In the genomic region with DNA sequence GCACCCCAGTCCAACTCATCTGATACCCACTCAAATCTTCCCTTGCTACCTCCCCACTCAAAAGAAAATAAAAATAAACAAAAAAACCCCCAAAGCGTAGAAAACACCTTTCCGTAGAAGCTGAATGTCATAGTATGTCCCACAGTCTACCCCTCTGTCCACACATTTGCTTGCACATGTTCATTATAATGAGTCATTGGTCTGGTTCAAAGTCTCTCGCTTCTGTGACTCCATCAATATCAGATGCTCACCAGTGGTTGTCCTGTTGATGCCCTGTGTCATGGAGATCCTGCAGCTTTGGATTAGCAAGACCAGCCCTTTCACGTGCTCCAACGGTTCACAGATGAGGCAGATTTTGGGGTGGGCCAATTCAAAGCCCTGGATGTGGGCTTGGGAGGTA, we compare ENCODE assay signal across 23 mouse cellular contexts. TPM values are rescaled to one million over a fixed set of nuclear protein-coding genes. Genes with fewer than 3 reads are reported as not detected.
DNase-seq lines count a peak whose midpoint lies in the region; ATAC-seq and TF ChIP-seq lines count a peak whose summit lies in the region.
"Had no signal": no experiment of that assay in that cellular context is flagged by ENCODE, and none has a peak within 500 bp of the region (broad histone marks: within the 10 kb centered on the region; RNA-seq: fewer than 3 reads in every experiment).

No protein-coding gene starts in this region.

- H3K4me3 ChIP-seq in layer of hippocampus, adult 2 months, result no peak overlapping the region
- H3K4me3 ChIP-seq in intestine, postnatal 0 days (ENCODE audit: low read depth, low read length), result no peak overlapping the region
- no peak overlapping the region for H3K4me3 ChIP-seq in liver, embryonic 16.5 days (ENCODE audit: low read depth, low read length)
- H3K4me3 ChIP-seq: forebrain, embryonic 15.5 days; hindbrain, embryonic 12.5 days; midbrain, embryonic 12.5 days; myocyte; neural tube, embryonic 15.5 days; stomach, embryonic 15.5 days had no signal

- H3K27ac ChIP-seq in layer of hippocampus, adult 2 months, result peak overlapping the region; percentile 67; the same call in 1 of the 2 replicates
- H3K27ac ChIP-seq in intestine, postnatal 0 days (ENCODE audit: low read depth, low read length), result peak overlapping the region; percentile 21; the same call in 1 of the 2 replicates
- no peak overlapping the region for H3K27ac ChIP-seq in liver, embryonic 16.5 days (ENCODE audit: low read length)
- H3K27ac ChIP-seq: forebrain, embryonic 15.5 days; hindbrain, embryonic 12.5 days; midbrain, embryonic 12.5 days; neural tube, embryonic 15.5 days; stomach, embryonic 15.5 days had no signal

- no peaks in the 10 kb centered on the region for H3K27me3 ChIP-seq in intestine, postnatal 0 days (replicated peaks; ENCODE audit: control insufficient read depth, insufficient read depth, low read length)
- H3K27me3 ChIP-seq in liver, embryonic 16.5 days (ENCODE audit: control insufficient read depth, insufficient read depth, low read depth, low read length), result no peaks in the 10 kb centered on the region
- H3K27me3 ChIP-seq: forebrain, embryonic 15.5 days; hindbrain, embryonic 12.5 days; midbrain, embryonic 12.5 days; neural tube, embryonic 15.5 days; stomach, embryonic 15.5 days had no signal

- H3K4me2 ChIP-seq in intestine, postnatal 0 days (replicated peaks; ENCODE audit: low read depth), result no peak overlapping the region
- no peak overlapping the region for H3K4me2 ChIP-seq in liver, embryonic 16.5 days (ENCODE audit: low read depth, low read length)
- H3K4me2 ChIP-seq: forebrain, embryonic 15.5 days; hindbrain, embryonic 12.5 days; midbrain, embryonic 12.5 days; neural tube, embryonic 15.5 days; stomach, embryonic 15.5 days had no signal

- WGBS in intestine, postnatal 0 days, result 79% methylated on average over 5 of the region's 5 CpGs
- 73% methylated on average over 5 of the region's 5 CpGs for WGBS in liver, embryonic 16.5 days (ENCODE audit: insufficient replicate concordance)

- no peaks in the 10 kb centered on the region for H3K36me3 ChIP-seq in intestine, postnatal 0 days (ENCODE audit: control insufficient read depth, insufficient read depth)
- H3K36me3 ChIP-seq in liver, embryonic 16.5 days (ENCODE audit: control insufficient read depth, insufficient read depth), result peaks cover 2% of the 10 kb centered on the region; the same call in 1 of the 2 replicates
- H3K36me3 ChIP-seq: forebrain, embryonic 15.5 days; midbrain, embryonic 12.5 days; neural tube, embryonic 15.5 days; stomach, embryonic 15.5 days had no signal

- no peak for TF ChIP-seq CTCF in layer of hippocampus, adult 2 months (conservative IDR thresholded peaks at IDR 0.05)
- no peak for TF ChIP-seq CTCF in intestine, postnatal 0 days (IDR thresholded peaks at IDR 0.05; ENCODE audit: low read depth)

- no peak overlapping the region for H3K9ac ChIP-seq in intestine, postnatal 0 days (ENCODE audit: low read depth, low read length)
- H3K9ac ChIP-seq in liver, embryonic 16.5 days (ENCODE audit: low read depth, low read length), result no peak overlapping the region
- H3K9ac ChIP-seq: forebrain, embryonic 15.5 days; hindbrain, embryonic 12.5 days; midbrain, embryonic 12.5 days; neural tube, embryonic 15.5 days; stomach, embryonic 15.5 days had no signal

- H3K4me1 ChIP-seq in intestine, postnatal 0 days (replicated peaks; ENCODE audit: control insufficient read depth, insufficient read depth, low read length), result no peaks in the 10 kb centered on the region
- H3K4me1 ChIP-seq in liver, embryonic 16.5 days (ENCODE audit: control insufficient read depth, low read depth, low read length), result peaks cover 30% of the 10 kb centered on the region

- peak; percentile 9 for DNase-seq in adrenal gland, adult 2 months
- DNase-seq in adrenal gland, postnatal 4 days (ENCODE audit: low spot score in 2 of 2), result no peak
- no peak for DNase-seq in layer of hippocampus, adult 2 months (ENCODE audit: low spot score in 2 of 2)
- no peak for DNase-seq in layer of hippocampus, adult 9-10 months (ENCODE audit: low spot score)
- DNase-seq in Muller cell, postnatal 12 days (ENCODE audit: inconsistent ontology term), result no peak
- DNase-seq in gastrocnemius, postnatal 4 days (ENCODE audit: low spot score in 2 of 2), result no peak
- DNase-seq: cerebellum, adult 9-10 months; gastrocnemius, postnatal 14 days; kidney, adult 11 months; lung, adult 2 months; lung, postnatal 14 days; right cerebral cortex, adult 18-20 months; right cerebral cortex, postnatal 4 days; thymus, adult 18-20 months; thymus, postnatal 4 days had no signal

- H3K9me3 ChIP-seq in intestine, postnatal 0 days (ENCODE audit: control insufficient read depth), result no peaks in the 10 kb centered on the region
- H3K9me3 ChIP-seq in liver, embryonic 16.5 days (replicated peaks; ENCODE audit: control insufficient read depth, low read length), result no peaks in the 10 kb centered on the region
- H3K9me3 ChIP-seq: forebrain, embryonic 15.5 days; hindbrain, embryonic 12.5 days; midbrain, embryonic 12.5 days; neural tube, embryonic 15.5 days; stomach, embryonic 15.5 days had no signal

- peak; percentile 57 for ATAC-seq in intestine, postnatal 0 days
- ATAC-seq in liver, embryonic 16.5 days (ENCODE audit: low read depth), result peak; percentile 21

RNA-seq across cellular contexts. Expression of gene Celf1, which starts 10.0 kb away (rescaled TPM):
- total RNA-seq in adrenal gland, adult 2 months (2021), result 10 to 100 TPM; 82.8 to 88.4 TPM
- 19.8 and 24.2 TPM in 2 replicates for polyA plus RNA-seq in adrenal gland, adult 2 months (2012; rRNA removed)
- 100 to 1,000 TPM in 1 of 2 experiments, 10 to 100 TPM in 1; 94.0 to 103 TPM for total RNA-seq in adrenal gland, postnatal 4 days (2021)
- total RNA-seq in layer of hippocampus, adult 2 months (2021), result 100 to 1,000 TPM; 145 to 147 TPM
- 34.9 and 41.0 TPM in 2 replicates for polyA plus RNA-seq in intestine, postnatal 0 days (2015; fragmentation: Nextera tagmentation; extraction: Ambion mirVana)
- polyA plus RNA-seq in liver, embryonic 16.5 days (2015; fragmentation: Nextera tagmentation; extraction: Ambion mirVana), result 46.8 and 47.9 TPM in 2 replicates
- total RNA-seq in gastrocnemius, postnatal 4 days (2021), result 10 to 100 TPM; 70.6 to 88.9 TPM

RNA-seq across cellular contexts. Expression of gene Ndufs3, which starts 45.5 kb away (rescaled TPM):
- total RNA-seq in adrenal gland, adult 2 months (2021), result 100 to 1,000 TPM; 337 to 401 TPM
- polyA plus RNA-seq in adrenal gland, adult 2 months (2012; rRNA removed), result 176 and 178 TPM in 2 replicates
- total RNA-seq in adrenal gland, postnatal 4 days (2021), result 100 to 1,000 TPM; 354 to 392 TPM
- total RNA-seq in layer of hippocampus, adult 2 months (2021), result 100 to 1,000 TPM; 224 to 255 TPM
- 263 and 280 TPM in 2 replicates for polyA plus RNA-seq in intestine, postnatal 0 days (2015; fragmentation: Nextera tagmentation; extraction: Ambion mirVana)
- 143 and 146 TPM in 2 replicates for polyA plus RNA-seq in liver, embryonic 16.5 days (2015; fragmentation: Nextera tagmentation; extraction: Ambion mirVana)
- total RNA-seq in gastrocnemius, postnatal 4 days (2021), result 100 to 1,000 TPM; 329 to 331 TPM

RNA-seq across cellular contexts. Expression of gene Kbtbd4, which starts 45.6 kb away (rescaled TPM):
- 10 to 100 TPM; 30.0 to 31.2 TPM for total RNA-seq in adrenal gland, adult 2 months (2021)
- 15.6 and 20.2 TPM in 2 replicates for polyA plus RNA-seq in adrenal gland, adult 2 months (2012; rRNA removed)
- total RNA-seq in adrenal gland, postnatal 4 days (2021), result 10 to 100 TPM; 35.6 to 37.4 TPM
- total RNA-seq in layer of hippocampus, adult 2 months (2021), result 10 to 100 TPM; 38.1 to 39.5 TPM
- polyA plus RNA-seq in intestine, postnatal 0 days (2015; fragmentation: Nextera tagmentation; extraction: Ambion mirVana), result 12.0 and 13.1 TPM in 2 replicates
- polyA plus RNA-seq in liver, embryonic 16.5 days (2015; fragmentation: Nextera tagmentation; extraction: Ambion mirVana), result 15.7 TPM in 2 replicates
- 10 to 100 TPM; 19.6 to 23.5 TPM for total RNA-seq in gastrocnemius, postnatal 4 days (2021)
